Mouse (Mus musculus): ENCODE measurements around the gene Cdkl2.

GRCm38 (mm10) chr5:91962259-91962638 is 81.4 kb downstream of the Cdkl2 start:
- TF ChIP-seq CTCF (IDR thresholded peaks at IDR 0.05; ENCODE audit: extremely low read depth, insufficient read depth, low read length) (no peak), POLR2A (IDR thresholded peaks at IDR 0.05; ENCODE audit: extremely low read depth, insufficient read depth, low read length) (no peak)
